Mouse (Mus musculus) forebrain, embryonic 14.5 days (tissue): ENCODE measurements around the gene Zfp988. TPM values are rescaled to one million over a fixed set of nuclear protein-coding genes. Genes with fewer than 3 reads are reported as not detected.
"Not testable (repeated sequence)": the region's sequence is repeated elsewhere in the genome, so short reads cannot be mapped to it uniquely, and the experiment has no call there.

Source experiments
- ATAC-seq: fragments of 200-750 bp; cut with Nextera tagmentation; 2 replicates; pipeline ENCODE4 v1.8.0; 2017; ENCODE audit warnings: mild to moderate bottlenecking, moderate library complexity
- DNase-seq: peaks from one replicate; pipeline ENCODE4 v3.0.0-alpha.2; 2015; ENCODE audit warnings: low spot score
- H3K27ac ChIP-seq: fragments of 300-500 bp; sonication (generic); 2 replicates; pipeline ENCODE4 v1.5.1; 2014; ENCODE audit warnings: low read depth, mild to moderate bottlenecking, control low read depth, low read length, moderate library complexity
- H3K27me3 ChIP-seq: fragments of 300-500 bp; sonication (generic); replicated peaks from 2 replicates; pipeline ENCODE4 v1.6.1; 2014; ENCODE audit warnings: low read length, control low read depth, mixed read lengths; ENCODE audit not compliant: control insufficient read depth, insufficient read depth
- H3K36me3 ChIP-seq: fragments of 300-500 bp; sonication (generic); 2 replicates; pipeline ENCODE4 v1.6.1; 2014; ENCODE audit warnings: low read length, control low read depth; ENCODE audit not compliant: control insufficient read depth, insufficient read depth
- H3K4me1 ChIP-seq: fragments of 300-500 bp; sonication (generic); 2 replicates; pipeline ENCODE4 v1.6.1; 2014; ENCODE audit warnings: antibody characterized with exemption, low read length, control low read depth; ENCODE audit not compliant: control insufficient read depth, insufficient read depth
- H3K4me2 ChIP-seq: fragments of 300-500 bp; sonication (generic); 2 replicates; pipeline ENCODE4 v1.6.1; 2014; ENCODE audit warnings: mild to moderate bottlenecking, control low read depth, low read length
- H3K4me3 ChIP-seq: fragments of 300-500 bp; sonication (generic); 2 replicates; pipeline ENCODE4 v1.5.1; 2014; ENCODE audit warnings: low read depth, low read length, control low read depth
- H3K9ac ChIP-seq: fragments of 300-500 bp; sonication (generic); 2 replicates; pipeline ENCODE4 v1.6.1; 2014; ENCODE audit warnings: mild to moderate bottlenecking, low read length, control low read depth, moderate library complexity
- H3K9me3 ChIP-seq: fragments of 300-500 bp; sonication (generic); replicated peaks from 2 replicates; pipeline ENCODE4 v1.6.1; 2016; ENCODE audit warnings: low read length, control low read depth, mixed read lengths; ENCODE audit not compliant: control insufficient read depth
- WGBS: fragments of 180-500 bp; shearing (Covaris S2); extraction: QIAGEN DNeasy Blood & Tissue Kit; methylation state at CpG from one replicate; pipeline ENCODE4 v1.1.7; 2014; 5-methylcytosine and 5-hydroxymethylcytosine counted together
- polyA plus RNA-seq: library from polyadenylated mRNA; unstranded; fragments of >200 nt; fragmentation: Nextera tagmentation; extraction: Ambion mirVana; gene quantifications from 2 replicates; pipeline ENCODE4 v1.2.1, GENCODE M21; 2014

Gene Zfp988
- polyA plus RNA-seq, 1 experiment from 2014 or later: not detected

- WGBS: 84% methylated on average over 2 of the region's 2 CpGs
- peaks cover 50% of the 10 kb centered on the region for H3K9me3 ChIP-seq
Observed at GRCm38 (mm10) chr4:147348401-147348800, 42.9 kb downstream of the Zfp988 start.

GRCm38 (mm10) chr4:147348906-147349686 is 43.6 kb downstream of the Zfp988 start:
- not testable (repeated sequence) for H3K36me3 ChIP-seq, H3K4me3 ChIP-seq, H3K27me3 ChIP-seq, ATAC-seq, DNase-seq, H3K9ac ChIP-seq, H3K4me2 ChIP-seq, H3K27ac ChIP-seq, H3K4me1 ChIP-seq
- peaks cover 45% of the 10 kb centered on the region for H3K9me3 ChIP-seq
- WGBS: 91% methylated on average over 18 of the region's 19 CpGs

More at GRCm38 (mm10) chr4:147348401-147348800, 42.9 kb downstream of the Zfp988 start:
- H3K4me1 ChIP-seq, H3K27ac ChIP-seq, H3K27me3 ChIP-seq, ATAC-seq, H3K9ac ChIP-seq, H3K36me3 ChIP-seq, DNase-seq, H3K4me2 ChIP-seq, H3K4me3 ChIP-seq: not testable (repeated sequence)

DNA sequence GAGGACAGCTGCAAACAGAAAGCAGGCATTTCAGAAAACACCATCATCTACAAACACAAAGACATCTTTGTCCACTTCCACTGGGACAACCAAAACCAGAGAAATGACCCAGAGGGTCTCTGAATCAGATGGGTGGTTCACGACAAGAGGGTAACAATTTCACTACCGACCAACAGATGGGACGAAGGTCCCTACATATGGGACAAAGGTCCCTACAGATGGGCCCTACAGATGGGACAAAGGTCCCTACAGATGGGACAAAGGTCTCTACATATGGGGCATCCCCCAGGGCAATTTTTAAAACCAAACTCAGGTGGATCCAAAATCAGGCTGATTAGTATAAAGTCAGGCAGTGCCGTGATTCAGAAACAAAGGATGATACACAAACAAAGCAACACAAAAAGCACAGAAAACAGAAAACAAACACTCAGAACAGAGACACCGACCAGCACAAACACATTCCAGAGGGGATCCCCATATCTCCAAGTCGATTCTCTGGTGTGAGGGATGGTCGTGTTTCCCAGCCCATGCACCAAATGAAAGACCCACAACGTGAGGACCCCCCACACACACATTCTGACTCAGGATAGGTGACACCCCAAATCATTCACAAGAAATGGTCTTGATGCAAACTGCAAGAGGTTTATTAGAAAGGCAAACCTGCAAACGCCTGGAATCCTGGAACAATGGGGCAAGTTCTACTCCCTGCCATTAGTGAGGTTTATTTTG is 44.4 kb downstream of the Zfp988 start:
- peaks cover 45% of the 10 kb centered on the region for H3K9me3 ChIP-seq
- not testable (repeated sequence) for H3K27ac ChIP-seq, H3K4me3 ChIP-seq, ATAC-seq, H3K36me3 ChIP-seq, H3K9ac ChIP-seq, H3K4me1 ChIP-seq, H3K27me3 ChIP-seq, H3K4me2 ChIP-seq, DNase-seq
- 86% methylated on average over 9 of the region's 9 CpGs for WGBS

GRCm38 (mm10) chr4:147350541-147350940 is 45.1 kb downstream of the Zfp988 start:
- WGBS: 85% methylated on average over 2 of the region's 2 CpGs
- H3K9ac ChIP-seq, H3K4me1 ChIP-seq, H3K27me3 ChIP-seq, DNase-seq, H3K4me3 ChIP-seq, H3K4me2 ChIP-seq, H3K27ac ChIP-seq, H3K36me3 ChIP-seq, ATAC-seq: not testable (repeated sequence)
- peaks cover 45% of the 10 kb centered on the region for H3K9me3 ChIP-seq

- H3K27ac ChIP-seq, H3K4me3 ChIP-seq, ATAC-seq, DNase-seq, H3K9ac ChIP-seq, H3K36me3 ChIP-seq, H3K4me2 ChIP-seq, H3K4me1 ChIP-seq, H3K27me3 ChIP-seq: not testable (repeated sequence)
- peaks cover 40% of the 10 kb centered on the region for H3K9me3 ChIP-seq
- WGBS: 84% methylated on average over 9 of the region's 13 CpGs
Observed at GRCm38 (mm10) chr4:147351376-147351980, 46.0 kb downstream of the Zfp988 start.

GRCm38 (mm10) chr4:147353626-147354025 is 48.2 kb downstream of the Zfp988 start:
- H3K27me3 ChIP-seq, ATAC-seq, H3K36me3 ChIP-seq, H3K27ac ChIP-seq, H3K9ac ChIP-seq, DNase-seq, H3K4me1 ChIP-seq, H3K4me3 ChIP-seq, H3K4me2 ChIP-seq: not testable (repeated sequence)
- WGBS: 79% methylated on average over 4 of the region's 4 CpGs
- peaks cover 26% of the 10 kb centered on the region for H3K9me3 ChIP-seq

GRCm38 (mm10) chr4:147356042-147356441 is 50.6 kb downstream of the Zfp988 start:
- not testable (repeated sequence) for H3K27me3 ChIP-seq, H3K4me3 ChIP-seq, H3K4me1 ChIP-seq, H3K9ac ChIP-seq, DNase-seq, ATAC-seq, H3K27ac ChIP-seq, H3K9me3 ChIP-seq, H3K36me3 ChIP-seq, H3K4me2 ChIP-seq
- no CpG with 5 or more reads among the region's 3 CpGs for WGBS

GRCm38 (mm10) chr4:147357195-147357594 is 51.7 kb downstream of the Zfp988 start:
- ATAC-seq, H3K4me3 ChIP-seq, H3K27ac ChIP-seq, H3K4me2 ChIP-seq, H3K36me3 ChIP-seq, H3K9me3 ChIP-seq, H3K27me3 ChIP-seq, DNase-seq, H3K9ac ChIP-seq, H3K4me1 ChIP-seq: not testable (repeated sequence)
- no CpG with 5 or more reads among the region's 2 CpGs for WGBS
